Mouse (Mus musculus): Measurements from ENCODE around the gene Sys1.

Sys1 gene

DNA sequence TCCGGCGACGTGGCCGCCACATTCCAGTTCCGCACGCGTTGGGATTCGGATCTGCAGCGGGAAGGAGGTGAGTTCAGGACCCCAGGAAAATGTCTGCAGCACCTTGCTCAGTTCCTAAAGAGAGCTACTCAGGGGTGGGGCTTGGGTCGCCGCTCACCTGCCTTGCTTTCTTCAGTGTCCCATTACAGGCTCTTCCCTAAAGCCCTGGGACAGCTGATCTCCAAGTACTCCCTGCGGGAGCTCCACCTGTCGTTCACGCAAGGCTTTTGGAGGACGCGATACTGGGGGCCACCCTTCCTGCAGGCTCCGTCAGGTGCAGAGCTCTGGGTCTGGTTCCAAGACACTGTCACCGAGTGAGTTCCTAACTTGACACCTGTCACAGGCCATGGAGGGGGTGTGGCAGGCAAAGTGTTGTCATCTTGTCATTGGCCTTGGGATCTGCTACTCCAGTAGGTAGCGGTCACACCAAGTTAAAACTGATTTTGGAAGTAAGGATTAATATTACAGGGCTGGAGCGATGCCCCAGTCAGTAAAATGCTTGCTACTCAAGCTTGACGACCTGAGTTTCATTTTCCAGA lies 41.0 kb downstream of the Sys1 start:
- no peak for DNase-seq (ENCODE audit: low spot score)

DNA sequence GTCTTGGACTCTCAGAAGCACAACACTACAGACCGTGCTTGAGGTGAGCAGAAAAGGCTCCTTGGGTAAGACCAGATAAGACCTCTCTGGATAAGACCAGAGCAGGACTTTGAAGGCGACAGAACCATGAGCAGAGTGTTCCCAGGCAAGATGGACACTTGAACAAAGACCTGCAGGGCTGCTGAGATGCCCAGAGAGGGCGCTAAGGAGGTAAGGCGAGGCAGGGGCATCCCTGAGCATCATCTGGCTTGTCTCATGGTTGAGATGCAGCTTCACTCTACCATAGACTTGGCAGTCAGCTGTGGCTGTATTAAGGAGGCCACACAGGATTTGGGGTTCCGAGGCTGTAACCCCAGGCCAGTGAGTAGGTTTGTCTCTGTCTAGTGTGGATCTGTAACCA lies 42.6 kb downstream of the Sys1 start:
- no peak for DNase-seq (ENCODE audit: low spot score)

DNA sequence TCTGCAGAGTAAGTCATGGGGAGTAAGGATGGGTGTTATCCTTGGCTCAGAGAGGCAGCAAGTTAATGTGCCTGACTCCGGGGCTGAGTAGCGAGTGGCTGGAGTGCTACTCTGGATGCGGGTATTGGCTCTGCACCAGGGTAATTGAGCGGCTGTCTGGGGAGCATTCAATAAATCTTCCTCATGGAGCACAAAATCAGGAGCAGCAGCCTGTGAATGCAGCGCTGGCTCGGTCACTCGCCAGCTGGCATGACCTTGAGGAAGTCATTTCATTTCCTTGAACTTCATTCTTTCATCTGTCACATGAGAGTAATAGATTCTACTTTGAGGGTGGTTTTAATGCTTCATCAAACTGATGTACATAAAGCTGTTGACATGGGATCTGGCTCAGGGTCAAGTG lies 43.7 kb downstream of the Sys1 start:
- DNase-seq (ENCODE audit: low spot score) = no peak

DNA sequence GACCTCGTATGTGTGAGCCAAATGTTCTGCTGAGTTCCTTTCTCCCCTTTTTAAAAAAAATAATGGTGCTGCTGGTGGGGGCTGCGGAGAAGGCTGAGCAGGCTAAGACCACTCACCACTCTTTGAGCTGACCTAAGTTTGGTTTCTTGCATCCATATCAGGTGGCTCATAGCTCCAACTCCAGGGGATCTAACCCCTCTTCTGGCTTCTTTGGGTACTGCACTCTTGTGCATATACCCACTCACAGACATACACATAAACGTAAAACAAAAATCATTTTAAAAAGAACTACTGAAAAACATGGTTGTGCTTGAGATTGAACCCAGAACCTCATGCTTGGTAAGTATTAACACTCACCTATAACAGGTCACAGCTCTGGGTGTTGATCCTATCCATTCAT lies 48.2 kb downstream of the Sys1 start:
- DNase-seq (ENCODE audit: low spot score) = no peak

DNA sequence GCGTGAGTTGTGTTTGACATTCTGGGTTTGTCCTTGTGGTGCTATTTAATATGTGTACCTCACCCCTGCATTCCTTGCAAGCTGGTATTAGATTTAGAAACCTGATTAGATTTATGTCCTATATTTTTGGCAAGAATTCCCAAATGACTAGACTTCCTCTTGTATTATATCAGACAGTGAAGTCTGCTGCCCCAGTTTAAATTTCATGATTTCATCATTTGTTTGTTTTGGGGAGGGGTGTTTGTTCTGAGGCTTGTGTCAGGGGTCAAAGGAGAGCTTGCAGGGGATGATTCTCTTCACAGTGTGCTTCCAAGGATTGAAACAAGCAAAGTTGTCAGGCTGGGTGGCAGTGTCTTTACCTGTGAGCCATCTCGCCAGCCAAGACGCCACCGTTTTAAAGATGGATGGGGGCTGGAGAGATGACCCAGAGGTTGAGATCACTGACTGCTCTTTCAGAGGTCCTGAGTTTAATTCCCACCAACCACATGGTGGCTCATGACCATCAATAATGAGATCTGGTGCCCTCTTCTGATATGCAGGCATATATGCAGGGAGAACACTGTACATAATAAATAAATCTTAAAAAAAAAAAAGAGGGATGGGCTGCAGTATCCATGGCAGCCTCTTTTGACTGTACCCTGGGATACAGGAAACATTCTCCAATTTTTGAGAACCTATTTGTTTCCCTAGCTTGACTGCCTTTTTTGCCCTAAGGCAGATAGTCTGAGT lies 49.0 kb downstream of the Sys1 start:
- no peak for DNase-seq (ENCODE audit: low spot score)

DNA sequence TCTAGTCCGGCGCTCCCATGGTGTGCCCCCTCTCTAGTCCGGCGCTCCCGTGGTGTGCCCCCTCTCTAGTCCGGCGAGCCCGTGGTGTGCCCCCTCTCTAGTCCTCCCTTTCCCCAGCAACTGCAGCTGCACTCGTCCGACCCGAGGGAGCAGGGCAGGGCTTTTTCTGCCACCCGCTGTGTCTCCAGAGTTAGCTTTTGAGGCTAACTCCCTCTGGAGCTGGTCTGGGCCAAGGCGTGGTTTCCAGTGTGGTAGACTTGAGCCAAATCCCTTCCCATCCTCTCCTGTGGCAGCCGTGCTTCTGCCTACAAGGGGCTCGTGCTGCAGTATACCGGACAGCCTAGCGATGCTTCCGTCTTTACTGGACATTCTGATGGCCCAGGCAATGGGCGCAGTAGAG lies 51.0 kb downstream of the Sys1 start:
- no peak for DNase-seq (ENCODE audit: low spot score)

DNA sequence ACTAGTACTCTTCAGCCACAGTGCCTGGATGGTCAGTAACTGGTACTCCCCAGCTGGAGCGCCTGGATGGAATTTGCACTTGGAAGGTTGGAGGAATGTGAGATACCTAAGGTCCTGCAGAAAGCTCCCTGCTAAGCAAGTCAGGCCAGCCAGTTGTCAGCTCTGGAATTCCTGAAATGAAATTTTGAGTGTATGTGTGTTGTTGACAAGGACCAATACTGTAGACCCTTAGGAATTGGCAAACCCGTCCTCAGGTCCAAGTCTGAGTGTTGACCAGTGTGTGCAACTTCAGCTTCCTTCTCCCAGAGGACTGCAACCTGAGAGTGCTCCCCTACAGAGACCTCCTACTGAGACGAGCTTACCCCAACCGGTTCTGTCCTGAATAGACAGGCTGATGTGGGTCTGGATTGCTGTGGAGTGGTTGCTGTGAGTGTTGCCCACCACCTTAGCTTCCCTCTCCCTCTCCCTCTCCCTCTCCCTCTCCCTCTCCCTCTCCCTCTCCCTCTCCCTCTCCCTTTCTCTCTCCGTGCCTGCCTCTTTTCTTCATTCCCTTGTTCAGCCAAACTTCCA lies 53.9 kb downstream of the Sys1 start:
- DNase-seq (ENCODE audit: low spot score) = no peak

DNA sequence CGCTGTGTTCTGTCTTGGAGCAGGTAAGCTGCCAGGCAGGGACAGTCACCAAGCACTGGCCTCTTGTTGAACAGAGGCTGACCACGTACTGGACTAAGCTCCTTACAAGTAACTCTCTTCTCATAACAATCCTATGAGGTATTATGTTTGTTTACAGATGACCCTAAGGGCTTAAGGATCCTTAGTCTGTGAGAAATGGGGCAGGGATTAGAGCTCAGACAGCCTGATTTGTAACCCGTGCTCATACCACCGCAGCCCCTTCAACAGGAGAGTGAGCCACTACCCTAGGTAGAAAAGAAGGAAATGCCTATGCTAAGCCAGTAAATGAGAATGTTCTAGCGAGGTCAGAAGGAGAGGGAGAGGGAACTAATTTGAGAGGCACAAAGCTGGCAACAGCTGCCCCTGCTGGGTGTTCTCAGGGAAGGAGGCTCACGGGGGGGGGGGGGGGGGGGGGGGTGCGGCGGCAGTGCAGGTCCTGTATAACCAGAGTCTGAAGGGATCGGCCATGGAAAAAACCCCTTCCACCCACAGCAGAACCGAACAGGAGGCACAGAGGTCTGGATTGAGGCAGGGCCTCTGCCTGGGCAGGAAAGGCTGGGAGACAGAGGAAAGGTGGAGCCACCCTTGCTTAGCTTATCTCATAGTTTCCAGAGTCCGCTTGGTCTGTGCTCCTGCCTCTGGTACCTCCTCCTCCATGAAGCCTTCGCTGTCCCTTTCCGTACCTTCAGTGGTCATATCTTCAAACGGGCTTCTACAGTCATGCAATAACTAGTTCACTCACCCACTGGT lies 55.6 kb downstream of the Sys1 start:
- DNase-seq (ENCODE audit: low spot score) = no peak

DNA sequence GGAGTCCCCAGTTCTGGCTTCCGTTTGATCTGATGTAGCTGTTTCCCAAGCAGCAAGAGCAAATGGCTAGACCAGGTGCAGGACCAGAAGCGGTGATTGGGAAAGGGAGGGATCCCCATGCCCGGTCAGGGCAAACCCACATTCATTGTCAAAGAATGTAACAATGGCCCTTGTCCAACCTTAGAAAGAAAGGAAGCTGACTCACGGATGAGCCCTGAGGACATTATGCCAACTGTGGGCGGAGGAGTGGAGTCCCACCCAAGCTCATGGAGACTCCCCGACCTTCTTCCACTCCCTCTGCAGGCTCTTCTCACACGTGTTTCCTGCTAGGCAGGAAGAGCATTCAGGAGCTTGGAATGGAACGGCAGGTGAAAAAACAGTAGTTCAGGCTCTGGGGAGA lies 56.6 kb downstream of the Sys1 start:
- no peak for DNase-seq (ENCODE audit: low spot score)

DNA sequence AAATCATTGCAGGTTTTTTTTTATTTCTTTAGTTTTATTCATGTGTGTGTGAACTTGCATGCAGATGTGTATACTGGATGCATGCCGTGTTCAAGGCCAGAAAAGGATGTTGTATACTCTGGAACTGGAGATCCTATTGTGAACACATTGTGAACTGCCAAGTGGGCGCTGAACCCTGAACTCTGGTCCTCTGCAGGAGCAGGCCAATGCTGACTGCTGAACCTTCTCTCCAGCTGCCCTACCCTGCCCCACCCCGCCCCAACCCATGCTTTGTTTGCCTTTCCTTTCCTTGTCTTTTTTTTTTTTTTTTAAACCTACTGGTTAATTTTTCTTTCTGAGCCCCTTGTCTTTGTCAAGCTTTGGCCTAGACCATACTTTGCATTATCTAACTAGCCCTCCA lies 58.2 kb downstream of the Sys1 start:
- no peak for DNase-seq (ENCODE audit: low spot score)

DNA sequence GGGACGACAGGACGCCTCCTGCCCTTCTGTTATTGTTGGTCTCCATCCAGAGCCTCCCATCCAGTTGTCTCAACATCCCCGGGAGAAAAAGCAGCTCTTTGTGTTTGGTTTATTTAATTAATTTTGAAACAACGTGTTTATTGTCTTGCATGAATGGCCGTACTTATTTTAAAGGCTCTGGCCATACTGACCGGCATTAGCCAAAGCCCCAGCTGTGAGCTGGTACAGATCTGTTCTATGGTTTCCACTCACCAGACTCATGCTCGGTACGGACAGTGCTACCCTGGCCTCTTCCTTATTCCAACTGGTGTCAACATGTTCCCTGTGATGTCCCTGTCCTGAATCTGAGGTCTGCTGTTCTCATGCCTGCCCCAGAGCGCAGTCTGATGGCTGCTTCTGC lies 59.1 kb downstream of the Sys1 start:
- no peak for DNase-seq (ENCODE audit: low spot score)

DNA sequence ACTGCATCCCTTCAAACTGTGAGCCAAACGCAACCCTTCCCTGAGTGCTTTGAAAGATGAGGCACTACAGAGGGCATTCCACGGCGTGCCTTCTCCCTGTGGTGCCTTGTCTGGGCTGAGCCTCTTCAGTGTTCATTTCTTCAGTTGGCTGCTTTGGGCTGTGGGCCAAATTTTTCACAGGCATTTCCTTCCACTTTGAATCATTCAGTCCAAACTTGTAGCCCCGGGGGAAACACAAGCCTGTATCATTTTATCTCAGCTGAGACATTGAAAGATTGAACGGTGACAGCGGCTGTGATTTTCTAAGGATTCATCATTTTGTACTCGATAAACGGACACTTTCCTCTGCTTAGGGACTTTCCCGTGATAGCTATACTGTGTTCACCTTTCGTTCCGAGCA lies 59.8 kb downstream of the Sys1 start:
- no peak for DNase-seq (ENCODE audit: low spot score)

DNA sequence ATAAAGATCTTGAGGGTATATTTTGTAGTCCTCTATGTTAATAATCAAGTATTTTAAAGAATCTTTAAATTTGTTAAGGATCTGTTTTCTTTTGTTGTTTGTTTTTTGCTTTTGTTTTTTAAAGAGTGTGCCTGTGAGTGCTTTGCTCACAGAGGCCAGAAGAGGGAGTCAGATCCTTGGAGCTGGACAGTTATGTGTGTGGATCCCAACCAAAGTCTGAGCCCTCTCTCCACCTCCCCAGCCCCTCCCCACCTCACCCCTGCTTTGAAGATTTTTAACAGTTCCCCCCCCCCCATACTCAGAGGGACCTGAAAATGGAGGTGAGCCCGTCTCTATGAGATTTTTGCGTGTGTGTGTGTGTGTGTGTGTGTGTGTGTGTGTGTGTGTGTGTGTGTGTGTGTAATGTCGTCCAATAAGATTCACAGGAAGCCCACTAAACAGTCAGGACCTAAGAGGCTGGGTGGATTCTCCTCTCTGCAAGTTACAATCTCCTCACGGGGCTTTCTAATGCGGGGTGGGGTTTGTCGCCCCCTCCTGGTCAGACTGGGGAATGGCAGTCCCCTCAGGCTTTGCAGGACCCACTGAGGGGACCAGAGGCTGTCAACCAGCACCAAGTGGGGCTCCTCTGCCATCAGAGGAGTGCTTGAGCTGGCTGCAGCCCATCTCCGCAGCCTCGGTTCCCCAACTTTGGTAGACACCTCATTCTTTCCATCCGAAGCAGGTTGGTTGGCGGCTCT lies 60.9 kb downstream of the Sys1 start:
- peak; percentile 43 for DNase-seq (ENCODE audit: low spot score)

DNA sequence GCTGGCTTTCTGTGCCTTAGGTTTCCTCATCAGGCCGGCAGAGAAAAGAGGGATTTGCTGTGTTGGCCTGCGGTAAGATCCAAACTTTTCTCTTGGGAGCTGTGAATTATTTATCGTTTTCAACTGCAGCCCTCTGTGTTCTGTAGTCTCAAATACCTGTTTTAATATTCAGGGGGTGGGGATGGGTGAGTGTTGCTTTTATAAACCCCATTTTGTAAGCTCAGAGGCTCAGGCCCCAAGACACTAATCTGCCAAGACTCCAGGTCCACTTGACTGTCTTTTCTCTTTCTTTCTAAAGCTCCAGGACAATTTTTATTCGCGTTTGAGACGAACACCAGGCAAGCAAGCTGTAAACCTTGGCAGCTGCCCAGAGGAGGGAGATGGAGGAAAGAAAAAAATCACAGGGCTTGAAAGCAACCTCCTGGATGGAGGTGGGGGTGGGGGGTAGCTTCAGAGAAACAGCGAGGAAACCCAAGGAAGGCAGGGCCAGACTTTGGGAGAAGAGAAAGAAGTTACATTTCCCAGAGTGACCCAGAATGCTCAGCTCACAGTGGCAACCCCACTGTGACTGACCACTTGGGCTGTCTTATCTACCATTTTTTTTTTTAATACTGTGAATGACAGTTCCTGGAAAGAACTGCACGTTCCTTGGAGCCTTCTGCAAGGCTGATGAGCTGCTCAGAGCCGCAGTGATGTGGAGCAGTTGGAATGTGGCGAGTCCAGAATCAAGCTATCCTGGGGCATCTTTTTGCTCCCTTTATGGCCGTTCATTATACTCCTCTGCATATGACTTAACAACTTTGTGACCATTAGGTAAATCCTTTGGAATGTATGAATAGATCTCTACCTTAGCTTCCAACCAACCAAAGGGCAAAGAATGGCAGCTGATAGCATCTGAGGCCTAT lies 61.8 kb downstream of the Sys1 start:
- DNase-seq (ENCODE audit: low spot score) = no peak

DNA sequence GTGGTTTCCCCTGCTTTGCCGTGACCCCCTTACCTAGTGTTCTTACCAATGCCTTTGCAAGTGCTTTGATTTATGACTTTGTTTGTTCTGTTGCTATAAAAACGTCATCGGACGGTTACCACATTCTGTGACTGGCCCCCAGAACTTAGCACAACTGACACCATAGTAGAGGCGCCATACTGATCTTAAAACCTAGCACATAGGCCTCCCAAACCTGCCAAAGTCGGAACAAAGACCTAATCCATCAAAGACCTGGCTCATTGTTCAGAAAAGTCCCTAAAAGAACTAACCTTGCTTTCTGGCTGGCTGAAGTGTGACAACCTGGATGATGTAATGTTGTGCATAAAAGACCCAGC lies 62.4 kb downstream of the Sys1 start:
- DNase-seq (ENCODE audit: low spot score) = no peak

DNA sequence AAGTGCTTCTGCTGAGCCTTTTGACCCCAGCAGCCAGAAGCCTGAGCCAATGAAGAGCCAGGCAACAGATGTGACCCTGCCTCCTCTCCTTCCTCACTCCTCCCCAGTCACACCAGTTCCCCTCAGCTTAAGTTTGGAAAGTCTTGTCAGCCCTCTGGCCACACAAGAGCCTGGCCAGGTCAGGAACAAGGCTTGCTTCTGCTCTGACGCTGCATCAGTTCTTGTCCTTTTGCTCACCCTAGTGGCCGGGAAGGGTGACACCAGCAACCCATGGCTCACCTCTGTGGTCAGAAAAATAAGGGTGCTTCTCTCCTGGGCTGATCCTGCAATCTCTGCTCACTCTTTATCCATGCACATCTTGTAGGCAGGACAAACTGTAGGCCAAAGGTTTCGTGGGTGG lies 64.0 kb downstream of the Sys1 start:
- peak; percentile 78 for DNase-seq (ENCODE audit: low spot score)

DNA sequence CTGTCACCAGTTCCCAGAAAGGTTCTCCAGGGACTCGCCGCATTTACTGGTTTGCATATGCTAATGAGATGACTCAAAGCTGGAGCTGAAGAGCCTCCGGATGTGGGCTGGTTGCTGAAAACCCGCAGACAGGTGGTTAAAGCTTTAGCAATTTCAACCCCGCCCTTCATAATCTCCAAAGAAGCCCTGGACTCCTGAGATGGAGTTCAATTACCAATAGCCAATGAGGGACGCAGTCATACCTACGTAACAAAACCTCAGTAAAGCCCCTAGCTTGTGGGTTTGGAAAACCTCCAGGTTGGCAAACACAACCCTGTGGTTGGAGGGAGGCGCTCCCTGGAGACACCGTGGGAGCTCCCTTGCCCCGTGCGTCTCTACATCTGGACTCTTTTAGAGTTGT lies 65.1 kb downstream of the Sys1 start:
- no peak for DNase-seq (ENCODE audit: low spot score)

DNA sequence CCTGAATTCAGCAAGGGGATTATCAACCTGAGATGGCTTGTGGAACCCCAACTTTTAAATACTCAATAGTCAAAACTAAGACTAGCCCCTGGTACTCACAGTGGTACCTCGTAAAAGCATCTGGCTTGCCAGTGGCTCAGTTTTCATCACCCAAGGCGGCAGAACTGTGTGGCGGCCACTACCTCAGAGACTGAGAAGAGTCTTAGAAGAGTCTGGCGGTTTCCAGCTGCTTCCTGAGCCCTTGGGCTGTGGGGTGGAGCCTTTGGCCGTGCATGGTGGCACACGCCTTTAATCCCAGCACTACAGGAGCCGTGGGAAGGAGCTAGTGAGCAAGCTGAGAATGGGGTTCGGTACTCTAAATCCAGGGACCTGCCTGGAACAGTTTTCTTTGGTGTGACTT lies 65.5 kb downstream of the Sys1 start:
- DNase-seq (ENCODE audit: low spot score) = no peak

DNA sequence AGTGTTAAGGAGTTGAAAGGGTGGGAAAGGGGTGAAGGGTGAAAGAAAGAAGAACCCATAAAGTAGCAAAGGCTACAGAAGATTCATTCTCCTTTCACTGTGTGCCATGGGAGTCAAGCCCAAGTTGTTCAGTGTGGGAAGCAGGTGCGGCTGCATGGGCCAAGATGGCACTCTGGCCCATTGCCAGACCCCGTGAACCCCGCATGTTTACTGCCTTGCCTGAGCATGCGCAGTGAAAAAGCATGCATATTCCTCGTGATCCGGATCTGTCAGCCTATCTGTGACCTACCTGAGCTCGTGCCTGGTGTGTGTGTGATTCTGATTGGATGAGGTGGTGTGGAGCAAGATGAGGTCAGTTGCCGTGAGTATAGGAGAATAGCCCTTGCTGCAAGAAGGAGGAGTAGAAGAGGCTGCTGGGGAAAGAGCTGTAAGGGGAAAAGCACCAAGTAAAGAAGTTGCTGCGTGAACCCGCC lies 66.6 kb downstream of the Sys1 start:
- no peak for DNase-seq (ENCODE audit: low spot score)

DNA sequence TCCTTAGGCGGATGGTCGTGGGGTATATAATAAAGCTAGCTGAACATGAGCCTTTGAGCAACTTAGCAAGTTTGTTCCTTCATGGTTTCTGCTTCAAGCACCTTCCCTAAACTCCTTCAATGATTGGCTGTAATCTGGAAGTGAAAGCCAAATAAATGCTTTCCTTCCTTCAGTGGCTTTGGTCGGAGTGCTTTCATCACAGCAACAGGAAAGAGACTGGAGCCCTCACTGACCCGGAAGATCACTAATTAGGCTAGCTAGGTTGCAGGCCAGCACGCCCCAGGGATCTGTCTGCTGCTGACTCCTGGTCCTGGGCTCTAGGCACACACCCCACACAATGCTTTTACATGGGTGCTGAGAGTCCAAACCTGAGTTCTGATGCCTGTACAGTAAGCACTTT lies 71.8 kb downstream of the Sys1 start:
- DNase-seq (ENCODE audit: low spot score) = no peak
